Mouse (Mus musculus) midbrain, embryonic 11.5 days (tissue): ENCODE measurements around the gene Pcna. TPM values are rescaled to one million over a fixed set of nuclear protein-coding genes. Genes with fewer than 3 reads are reported as not detected.

ENCODE experiments used
- ATAC-seq: fragments of 200-750 bp; cut with Nextera tagmentation; 2 replicates; pipeline ENCODE4 v1.8.0; 2017; ENCODE audit warnings: moderate TSS enrichment, moderate library complexity; ENCODE audit not compliant: low FRiP score
- DNase-seq: peaks from one replicate; pipeline ENCODE4 v3.0.0; 2015; ENCODE audit warnings: low spot score; ENCODE audit errors: missing footprints
- H3K27ac ChIP-seq: fragments of 300-500 bp; sonication (generic); 2 replicates; pipeline ENCODE4 v1.5.1; 2014; ENCODE audit warnings: low read depth, low read length
- H3K27me3 ChIP-seq: fragments of 300-500 bp; sonication (generic); 2 replicates; pipeline ENCODE4 v1.6.1; 2014; ENCODE audit warnings: mild to moderate bottlenecking, low read length, moderate library complexity, mixed read lengths; ENCODE audit not compliant: control insufficient read depth, insufficient read depth
- H3K36me3 ChIP-seq: fragments of 300-500 bp; sonication (generic); 2 replicates; pipeline ENCODE4 v1.6.1; 2014; ENCODE audit warnings: mild to moderate bottlenecking, low read length, moderate library complexity, mixed read lengths; ENCODE audit not compliant: control insufficient read depth, insufficient read depth
- H3K4me1 ChIP-seq: fragments of 300-500 bp; sonication (generic); 2 replicates; pipeline ENCODE4 v1.6.1; 2014; ENCODE audit warnings: low read length; ENCODE audit not compliant: control insufficient read depth, insufficient read depth
- H3K4me2 ChIP-seq: fragments of 300-500 bp; sonication (generic); 2 replicates; pipeline ENCODE4 v1.6.1; 2014; ENCODE audit warnings: mild to moderate bottlenecking, moderate library complexity
- H3K4me3 ChIP-seq: fragments of 300-500 bp; sonication (generic); 2 replicates; pipeline ENCODE4 v1.5.1; 2014; ENCODE audit warnings: low read depth, low read length
- H3K9ac ChIP-seq: fragments of 300-500 bp; sonication (generic); 2 replicates; pipeline ENCODE4 v1.6.1; 2014; ENCODE audit warnings: low read length
- H3K9me3 ChIP-seq: fragments of 300-500 bp; sonication (generic); 2 replicates; pipeline ENCODE4 v1.6.1; 2016; ENCODE audit warnings: low read length; ENCODE audit not compliant: control insufficient read depth
- WGBS: fragments of 180-500 bp; shearing (Covaris S2); extraction: QIAGEN DNeasy Blood & Tissue Kit; methylation state at CpG from one replicate; pipeline ENCODE4 v1.1.7; 2014; 5-methylcytosine and 5-hydroxymethylcytosine counted together
- polyA plus RNA-seq: library from polyadenylated mRNA; unstranded; fragments of >200 nt; fragmentation: Nextera tagmentation; extraction: Ambion mirVana; gene quantifications from 2 replicates; pipeline ENCODE4 v1.2.1, GENCODE M21; 2014

Gene Pcna
- polyA plus RNA-seq, 1 experiment from 2014 or later = 408 TPM

DNA sequence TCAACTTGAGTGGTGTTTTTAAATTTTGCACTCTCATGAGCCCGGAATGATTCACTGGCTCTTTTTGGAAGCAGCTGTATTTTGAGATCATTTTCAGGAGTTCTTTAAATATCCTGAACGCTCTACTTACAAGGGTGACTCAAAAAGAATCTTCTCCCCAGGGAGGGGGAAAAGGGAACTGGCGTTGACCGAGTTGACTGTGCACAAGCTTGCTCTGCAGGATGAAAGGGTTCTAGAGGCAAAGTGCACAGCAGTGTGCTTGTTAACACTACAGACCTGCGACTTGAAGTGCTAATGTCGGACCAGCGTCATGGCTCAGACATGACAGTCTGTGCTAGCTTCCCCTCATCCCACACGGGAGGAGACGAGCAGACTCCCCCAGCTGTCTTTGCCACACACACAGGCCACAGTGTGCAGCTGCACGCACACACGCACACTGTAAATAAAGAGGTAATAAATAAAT is 31.5 kb downstream of the Pcna start:
- Histone ChIP-seq H3K36me3 (no peaks in the 10 kb centered on the region), H3K27ac (no peak overlapping the region), H3K9ac (no peak overlapping the region), H3K27me3 (no peaks in the 10 kb centered on the region), H3K4me3 (no peak overlapping the region), H3K4me2 (no peak overlapping the region), H3K4me1 (no peaks in the 10 kb centered on the region), H3K9me3 (no peaks in the 10 kb centered on the region)
- ATAC-seq = no peak
- no peak for DNase-seq
- WGBS = 79% methylated on average over 11 of the region's 11 CpGs

DNA sequence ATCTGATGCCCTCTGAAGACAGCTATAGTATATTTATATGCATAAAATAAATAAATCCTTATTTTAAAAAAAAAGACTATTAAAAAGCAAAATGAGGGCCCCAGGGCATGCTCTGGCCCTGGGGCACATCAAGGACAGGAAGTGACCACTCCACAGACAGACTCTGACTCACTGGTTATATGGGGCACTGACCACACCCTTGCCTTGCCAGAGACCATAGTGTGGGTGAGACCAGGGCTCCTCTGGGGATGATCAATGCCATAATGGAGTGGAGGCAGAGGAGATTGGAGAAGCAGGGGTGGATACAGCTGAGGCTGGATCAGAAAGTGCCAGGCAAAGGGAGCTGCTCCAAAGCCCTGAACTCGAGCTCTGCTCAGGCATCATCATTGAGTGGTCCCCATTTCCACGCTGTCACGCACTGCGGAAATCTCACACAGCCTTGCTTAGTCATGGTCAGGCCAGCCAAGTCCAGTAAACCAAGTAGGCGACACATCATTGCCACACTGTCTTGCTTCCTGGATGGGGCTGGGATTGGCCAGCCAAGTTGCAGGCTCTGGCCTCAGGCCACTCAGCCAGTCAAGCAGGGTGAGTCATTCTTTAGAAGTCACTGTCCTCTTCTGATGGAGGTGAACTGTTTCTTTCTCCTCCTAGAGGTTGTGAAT is 41.0 kb downstream of the Pcna start:
- Histone ChIP-seq H3K9me3 (no peaks in the 10 kb centered on the region), H3K36me3 (no peaks in the 10 kb centered on the region), H3K9ac (no peak overlapping the region), H3K4me3 (no peak overlapping the region), H3K27me3 (no peaks in the 10 kb centered on the region), H3K4me1 (no peaks in the 10 kb centered on the region), H3K27ac (no peak overlapping the region), H3K4me2 (no peak overlapping the region)
- 92% methylated on average over 5 of the region's 5 CpGs for WGBS
- no peak for ATAC-seq
- no peak for DNase-seq

- Histone ChIP-seq H3K4me2 (no peak overlapping the region), H3K9me3 (no peaks in the 10 kb centered on the region), H3K4me3 (no peak overlapping the region), H3K27me3 (no peaks in the 10 kb centered on the region), H3K9ac (no peak overlapping the region), H3K36me3 (no peaks in the 10 kb centered on the region), H3K4me1 (no peaks in the 10 kb centered on the region), H3K27ac (no peak overlapping the region)
- ATAC-seq (no peak), DNase-seq (no peak)
- WGBS = 88% methylated on average over 9 of the region's 9 CpGs
Observed at GRCm38 (mm10) chr2:132210806-132211312, 42.3 kb downstream of the Pcna start.

DNA sequence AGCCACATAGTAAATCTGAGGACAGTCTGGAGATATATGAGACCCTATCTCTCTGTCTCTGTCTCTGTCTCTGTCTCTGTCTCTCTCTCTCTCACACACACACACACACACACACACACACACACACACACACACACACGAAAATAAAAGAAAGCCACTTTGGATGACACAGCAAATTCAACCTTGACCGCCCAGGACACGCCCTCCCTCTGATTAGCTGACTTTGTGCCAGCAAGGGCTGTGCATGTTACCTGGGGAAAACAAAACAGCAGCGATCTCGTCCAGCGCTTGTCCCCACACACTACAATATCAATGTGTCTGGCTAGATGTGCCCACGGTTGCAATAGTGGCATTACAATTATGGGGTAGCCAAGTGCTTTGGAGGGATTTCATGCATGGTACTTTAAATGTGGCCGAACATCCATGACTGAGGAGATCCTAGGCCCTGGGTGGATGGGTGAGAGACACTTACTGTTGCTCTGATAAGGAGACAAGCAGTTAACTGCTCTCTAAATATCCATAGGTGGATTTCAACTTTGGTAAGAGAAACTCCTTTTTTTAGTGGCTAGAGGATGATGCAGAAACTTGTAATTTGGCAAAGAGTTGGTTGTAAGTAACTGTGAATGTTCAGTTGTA is 44.8 kb downstream of the Pcna start:
- DNase-seq (no peak), ATAC-seq (no peak)
- H3K4me1 ChIP-seq = no peaks in the 10 kb centered on the region
- H3K9me3 ChIP-seq = no peaks in the 10 kb centered on the region
- 87% methylated on average over 8 of the region's 8 CpGs for WGBS
- no peak overlapping the region for H3K4me2 ChIP-seq
- H3K27me3 ChIP-seq = no peaks in the 10 kb centered on the region
- no peak overlapping the region for H3K9ac ChIP-seq
- H3K27ac ChIP-seq = no peak overlapping the region
- no peak overlapping the region for H3K4me3 ChIP-seq
- H3K36me3 ChIP-seq = no peaks in the 10 kb centered on the region

GRCm38 (mm10) chr2:132206316-132206881 is 46.7 kb downstream of the Pcna start:
- no peaks in the 10 kb centered on the region for H3K36me3 ChIP-seq
- H3K27me3 ChIP-seq = no peaks in the 10 kb centered on the region
- 87% methylated on average over 16 of the region's 16 CpGs for WGBS
- DNase-seq (no peak), ATAC-seq (no peak)
- H3K4me1 ChIP-seq = no peaks in the 10 kb centered on the region
- no peaks in the 10 kb centered on the region for H3K9me3 ChIP-seq
- no peak overlapping the region for H3K4me2 ChIP-seq
- no peak overlapping the region for H3K9ac ChIP-seq
- H3K27ac ChIP-seq = no peak overlapping the region
- no peak overlapping the region for H3K4me3 ChIP-seq

GRCm38 (mm10) chr2:132205549-132205948 is 47.6 kb downstream of the Pcna start:
- Histone ChIP-seq H3K27ac (no peak overlapping the region), H3K4me3 (no peak overlapping the region), H3K4me2 (no peak overlapping the region), H3K9me3 (no peaks in the 10 kb centered on the region), H3K4me1 (no peaks in the 10 kb centered on the region), H3K9ac (no peak overlapping the region), H3K27me3 (no peaks in the 10 kb centered on the region), H3K36me3 (no peaks in the 10 kb centered on the region)
- 88% methylated on average over 4 of the region's 4 CpGs for WGBS
- ATAC-seq = no peak
- DNase-seq = no peak

DNA sequence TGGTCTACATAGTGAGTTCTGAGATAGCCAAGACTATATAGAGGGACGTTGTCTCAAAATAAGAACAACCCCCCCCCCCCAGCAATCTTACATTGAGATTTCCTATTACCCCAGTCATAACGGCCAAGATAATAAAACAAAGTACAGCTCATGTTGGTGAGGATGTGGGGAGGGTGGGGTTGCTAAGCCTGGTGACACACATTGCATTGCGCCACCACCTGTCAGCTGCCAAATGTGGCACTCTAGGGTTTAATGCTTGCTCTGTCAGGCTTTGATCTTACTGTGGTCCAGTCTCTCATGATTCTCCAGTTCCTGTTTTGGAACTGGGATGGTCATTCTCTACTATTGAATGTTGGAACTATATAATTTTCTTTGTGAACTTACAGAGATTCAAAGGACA is 49.3 kb downstream of the Pcna start:
- H3K27ac ChIP-seq = no peak overlapping the region
- H3K9ac ChIP-seq = no peak overlapping the region
- no peaks in the 10 kb centered on the region for H3K36me3 ChIP-seq
- H3K27me3 ChIP-seq = no peaks in the 10 kb centered on the region
- 88% methylated on average over 3 of the region's 3 CpGs for WGBS
- no peaks in the 10 kb centered on the region for H3K4me1 ChIP-seq
- no peak overlapping the region for H3K4me3 ChIP-seq
- no peak overlapping the region for H3K4me2 ChIP-seq
- DNase-seq (no peak), ATAC-seq (no peak)
- no peaks in the 10 kb centered on the region for H3K9me3 ChIP-seq

DNA sequence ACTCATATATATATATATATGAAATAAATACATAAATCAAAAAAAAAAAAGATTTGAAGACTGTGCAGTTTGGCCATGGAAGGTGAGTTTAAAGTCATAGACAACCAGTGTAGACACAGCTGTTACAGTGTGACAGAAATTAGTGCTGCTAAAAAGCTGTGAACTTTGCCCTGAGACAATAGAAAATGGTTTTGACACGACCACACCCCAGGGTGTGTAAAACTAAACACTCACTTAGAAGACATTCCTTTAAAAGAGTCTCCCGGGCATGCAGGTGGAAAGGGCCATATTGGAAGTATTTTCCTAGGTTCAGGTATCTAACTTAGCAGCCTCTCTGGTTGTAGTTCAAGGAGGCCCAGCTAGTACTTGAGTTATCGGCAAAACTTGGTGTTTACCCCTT is 49.9 kb downstream of the Pcna start:
- no peaks in the 10 kb centered on the region for H3K9me3 ChIP-seq
- no peak overlapping the region for H3K4me3 ChIP-seq
- WGBS = 80% methylated on average over 3 of the region's 3 CpGs
- DNase-seq (no peak), ATAC-seq (no peak)
- H3K4me2 ChIP-seq = no peak overlapping the region
- no peaks in the 10 kb centered on the region for H3K36me3 ChIP-seq
- H3K4me1 ChIP-seq = no peaks in the 10 kb centered on the region; the same call in 1 of the 2 replicates
- no peak overlapping the region for H3K27ac ChIP-seq
- H3K9ac ChIP-seq = no peak overlapping the region
- no peaks in the 10 kb centered on the region for H3K27me3 ChIP-seq
